Mouse (Mus musculus): ENCODE data around the gene Cir1. TPM values are rescaled to one million over a fixed set of nuclear protein-coding genes. Genes with fewer than 3 reads are reported as not detected.

Gene Cir1
- polyA plus RNA-seq, 2 experiments, result 13.8 to 20.5 TPM

DNA sequence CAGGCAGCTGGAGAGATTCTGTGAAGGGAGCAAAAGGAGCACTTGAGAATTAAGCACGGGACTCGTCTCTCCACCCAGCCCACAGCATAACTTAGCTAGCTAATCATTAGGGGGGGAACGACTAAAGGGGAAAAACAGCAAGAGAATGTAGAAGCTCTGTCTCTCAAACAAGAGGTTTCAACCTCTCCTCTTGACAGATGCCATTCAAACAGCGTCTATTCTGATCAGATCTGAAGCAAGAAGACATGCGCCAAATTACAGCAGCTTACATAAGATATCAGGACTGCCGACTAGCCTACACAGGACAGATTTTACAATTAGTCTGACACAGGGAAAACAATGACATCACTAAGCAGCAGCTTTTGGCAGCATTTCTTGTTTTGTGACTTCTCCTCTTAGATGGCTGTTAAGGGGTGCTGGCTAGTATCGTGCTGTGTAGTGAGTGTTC is 39.5 kb upstream of the Cir1 start:
- Histone ChIP-seq H3K27ac (no peak overlapping the region), H3K9ac (replicated peaks) (no peak overlapping the region), H3K4me2 (ENCODE audit: low read depth) (no peak overlapping the region), H3K27me3 (ENCODE audit: control insufficient read depth, insufficient read depth, low read length) (no peaks in the 10 kb centered on the region), H3K4me3 (ENCODE audit: insufficient read depth in 1 of 2, low read depth in 2 of 2, low read length in 2 of 2) (no peak overlapping the region), H3K4me1 (replicated peaks; ENCODE audit: control insufficient read depth in 2 of 2, insufficient read depth in 2 of 2, low read length in 1 of 2) (peaks cover 0 to 4% of the 10 kb centered on the region in 2 experiments; a peak in 2 of 4 replicates), H3K9me3 (ENCODE audit: control insufficient read depth, low read length) (no peaks in the 10 kb centered on the region), H3K36me3 (replicated peaks; ENCODE audit: control insufficient read depth, insufficient read depth, low read depth) (no peaks in the 10 kb centered on the region; the same call in 1 of the 2 replicates)
- DNase-seq (ENCODE audit: low read depth in 3 of 3, low spot score in 3 of 3) (no peak), ATAC-seq (ENCODE audit: insufficient read depth) (no peak)
- TF ChIP-seq EP300 (IDR thresholded peaks at IDR 0.05; ENCODE audit: low read depth), result no peak
- no peak for TF ChIP-seq CTCF (IDR thresholded peaks at IDR 0.05; ENCODE audit: low read depth)
- WGBS (ENCODE audit: insufficient replicate concordance), result 74% methylated on average over 7 of the region's 7 CpGs

DNA sequence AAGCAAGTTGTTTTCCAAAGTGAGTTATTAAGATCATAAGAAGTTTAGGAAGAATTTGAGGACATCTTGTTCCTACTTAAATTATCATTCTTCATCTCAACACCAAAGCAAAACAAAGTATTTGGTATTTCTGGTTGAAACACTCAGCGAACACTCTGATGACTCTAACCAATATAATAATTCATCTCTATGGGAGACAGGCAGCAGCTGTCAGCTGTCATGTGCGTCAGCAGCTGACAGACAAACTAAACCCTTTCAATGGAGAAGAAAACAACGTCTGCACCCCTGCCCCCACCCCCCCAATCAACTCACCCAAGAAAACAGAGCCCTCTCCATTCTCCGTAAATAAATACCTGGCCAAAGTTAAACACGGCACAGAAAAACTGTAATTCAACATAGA is 39.0 kb upstream of the Cir1 start:
- WGBS (ENCODE audit: insufficient replicate concordance), result 71% methylated on average over 5 of the region's 5 CpGs
- Histone ChIP-seq H3K9ac (replicated peaks) (no peak overlapping the region), H3K4me2 (ENCODE audit: low read depth) (no peak overlapping the region), H3K27me3 (ENCODE audit: control insufficient read depth, insufficient read depth, low read length) (no peaks in the 10 kb centered on the region), H3K36me3 (replicated peaks; ENCODE audit: control insufficient read depth, insufficient read depth, low read depth) (no peaks in the 10 kb centered on the region; the same call in 1 of the 2 replicates), H3K27ac (no peak overlapping the region), H3K4me1 (replicated peaks; ENCODE audit: control insufficient read depth in 2 of 2, insufficient read depth in 2 of 2, low read length in 1 of 2) (peaks cover 0 to 4% of the 10 kb centered on the region in 2 experiments; a peak in 2 of 4 replicates), H3K4me3 (ENCODE audit: insufficient read depth in 1 of 2, low read depth in 2 of 2, low read length in 2 of 2) (no peak overlapping the region), H3K9me3 (ENCODE audit: control insufficient read depth, low read length) (no peaks in the 10 kb centered on the region)
- ATAC-seq (ENCODE audit: insufficient read depth), result no peak
- DNase-seq (ENCODE audit: low read depth in 3 of 3, low spot score in 3 of 3), result no peak
- TF ChIP-seq EP300 (IDR thresholded peaks at IDR 0.05; ENCODE audit: low read depth) (no peak), CTCF (IDR thresholded peaks at IDR 0.05; ENCODE audit: low read depth) (no peak)

DNA sequence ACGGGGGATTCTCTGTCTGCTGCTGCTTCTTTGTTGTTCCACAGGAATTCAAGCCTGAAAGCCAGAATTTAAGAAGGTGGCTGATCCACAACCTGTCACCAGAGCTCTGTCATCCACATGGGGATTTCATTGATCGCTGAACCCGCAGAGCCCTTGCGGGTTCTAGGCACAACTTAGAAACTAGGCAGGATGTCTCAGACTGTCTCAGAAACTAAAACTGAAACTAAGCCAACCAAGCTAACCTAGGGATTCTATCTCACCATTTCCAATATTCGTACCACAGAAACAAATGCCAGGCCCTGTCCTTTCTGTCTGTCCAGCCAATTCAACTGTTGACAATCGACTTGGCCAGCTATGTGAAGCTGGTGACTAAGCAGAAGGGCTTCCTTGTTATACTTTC is 35.7 kb upstream of the Cir1 start:
- DNase-seq (ENCODE audit: low read depth in 3 of 3, low spot score in 3 of 3), result no peak
- Histone ChIP-seq H3K27ac (no peak overlapping the region), H3K9ac (replicated peaks) (no peak overlapping the region), H3K4me3 (ENCODE audit: insufficient read depth in 1 of 2, low read depth in 2 of 2, low read length in 2 of 2) (no peak overlapping the region), H3K4me2 (ENCODE audit: low read depth) (no peak overlapping the region), H3K9me3 (ENCODE audit: control insufficient read depth, low read length) (no peaks in the 10 kb centered on the region), H3K4me1 (replicated peaks; ENCODE audit: control insufficient read depth in 2 of 2, insufficient read depth in 2 of 2, low read length in 1 of 2) (peaks cover 0 to 4% of the 10 kb centered on the region in 2 experiments; a peak in 2 of 4 replicates), H3K36me3 (replicated peaks; ENCODE audit: control insufficient read depth, insufficient read depth, low read depth) (no peaks in the 10 kb centered on the region; the same call in 1 of the 2 replicates), H3K27me3 (ENCODE audit: control insufficient read depth, insufficient read depth, low read length) (no peaks in the 10 kb centered on the region)
- ATAC-seq (ENCODE audit: insufficient read depth), result no peak
- WGBS (ENCODE audit: insufficient replicate concordance), result 87% methylated on average over 6 of the region's 6 CpGs
- TF ChIP-seq CTCF (IDR thresholded peaks at IDR 0.05; ENCODE audit: low read depth) (no peak), EP300 (IDR thresholded peaks at IDR 0.05; ENCODE audit: low read depth) (no peak)

DNA sequence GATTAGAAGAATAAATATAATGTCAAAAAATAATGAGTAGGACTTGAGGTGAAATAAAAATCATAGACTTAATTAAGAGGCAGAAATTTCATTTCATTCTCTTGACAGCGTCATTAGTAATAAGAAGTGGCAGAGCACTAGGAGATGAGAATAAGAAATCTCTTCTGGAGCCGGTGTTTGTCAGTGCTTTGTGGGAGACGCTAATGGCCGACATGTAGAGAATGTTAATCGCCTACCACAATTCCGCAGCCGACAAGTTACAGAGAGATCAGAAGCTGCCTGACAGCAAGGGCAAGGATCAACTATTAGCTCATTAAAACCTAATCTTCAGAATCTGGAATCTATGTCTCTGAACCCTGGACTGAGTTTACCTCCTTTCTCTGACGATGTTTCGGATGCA is 35.3 kb upstream of the Cir1 start:
- ATAC-seq (ENCODE audit: insufficient read depth), result no peak
- WGBS (ENCODE audit: insufficient replicate concordance), result 88% methylated on average over 9 of the region's 9 CpGs
- Histone ChIP-seq H3K4me2 (ENCODE audit: low read depth) (no peak overlapping the region), H3K27me3 (ENCODE audit: control insufficient read depth, insufficient read depth, low read length) (no peaks in the 10 kb centered on the region), H3K36me3 (replicated peaks; ENCODE audit: control insufficient read depth, insufficient read depth, low read depth) (no peaks in the 10 kb centered on the region; the same call in 1 of the 2 replicates), H3K9ac (replicated peaks) (no peak overlapping the region), H3K4me3 (ENCODE audit: insufficient read depth in 1 of 2, low read depth in 2 of 2, low read length in 2 of 2) (no peak overlapping the region), H3K9me3 (ENCODE audit: control insufficient read depth, low read length) (no peaks in the 10 kb centered on the region), H3K4me1 (replicated peaks; ENCODE audit: control insufficient read depth in 2 of 2, insufficient read depth in 2 of 2, low read length in 1 of 2) (peaks cover 0 to 4% of the 10 kb centered on the region in 2 experiments; a peak in 2 of 4 replicates), H3K27ac (no peak overlapping the region)
- DNase-seq (ENCODE audit: low read depth in 3 of 3, low spot score in 3 of 3), result no peak
- TF ChIP-seq CTCF (IDR thresholded peaks at IDR 0.05; ENCODE audit: low read depth) (no peak), EP300 (IDR thresholded peaks at IDR 0.05; ENCODE audit: low read depth) (no peak)

DNA sequence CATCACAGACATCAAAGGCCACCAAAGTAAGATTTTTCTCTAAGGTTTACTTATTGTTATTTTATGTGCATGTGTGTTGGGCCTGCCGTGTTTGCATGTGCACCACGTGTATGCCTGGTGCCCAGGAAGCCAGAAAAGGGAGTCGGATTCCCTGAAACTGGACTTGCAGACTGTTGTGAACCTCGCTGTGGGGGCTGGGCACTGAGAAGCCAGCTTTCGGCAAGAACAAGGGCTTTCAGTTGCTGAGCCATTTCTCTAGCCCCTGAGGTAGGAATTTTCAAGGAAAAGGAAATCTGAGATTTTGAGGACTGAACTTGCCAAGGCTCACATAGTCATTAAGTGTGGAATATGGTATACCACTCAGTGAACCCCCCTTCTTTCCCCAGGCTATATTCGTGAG is 34.6 kb upstream of the Cir1 start:
- H3K4me1 ChIP-seq (replicated peaks; ENCODE audit: control insufficient read depth in 2 of 2, insufficient read depth in 2 of 2, low read length in 1 of 2), result peaks cover 0 to 4% of the 10 kb centered on the region in 2 experiments; a peak in 2 of 4 replicates
- H3K36me3 ChIP-seq (replicated peaks; ENCODE audit: control insufficient read depth, insufficient read depth, low read depth), result no peaks in the 10 kb centered on the region; the same call in 1 of the 2 replicates
- H3K4me2 ChIP-seq (ENCODE audit: low read depth), result no peak overlapping the region
- TF ChIP-seq EP300 (IDR thresholded peaks at IDR 0.05; ENCODE audit: low read depth) (no peak), CTCF (IDR thresholded peaks at IDR 0.05; ENCODE audit: low read depth) (no peak)
- no peak for ATAC-seq (ENCODE audit: insufficient read depth)
- no peaks in the 10 kb centered on the region for H3K27me3 ChIP-seq (ENCODE audit: control insufficient read depth, insufficient read depth, low read length)
- H3K9ac ChIP-seq (replicated peaks), result no peak overlapping the region
- H3K27ac ChIP-seq, result no peak overlapping the region
- WGBS (ENCODE audit: insufficient replicate concordance), result 81% methylated on average over 6 of the region's 6 CpGs
- no peak for DNase-seq (ENCODE audit: low read depth in 3 of 3, low spot score in 3 of 3)
- H3K9me3 ChIP-seq (ENCODE audit: control insufficient read depth, low read length), result no peaks in the 10 kb centered on the region
- no peak overlapping the region for H3K4me3 ChIP-seq (ENCODE audit: insufficient read depth in 1 of 2, low read depth in 2 of 2, low read length in 2 of 2)
